Mouse (Mus musculus): ENCODE data around the gene Tlr9. TPM values are rescaled to one million over a fixed set of nuclear protein-coding genes. Genes with fewer than 3 reads are reported as not detected.

Tlr9 gene
- polyA plus RNA-seq, 1 experiment from 2014 or later = not detected

GRCm38 (mm10) chr9:106261491-106261890, 39.1 kb downstream of the Tlr9 start:
- whole genome bisulfite sequencing = 58% methylated on average over 3 of the region's 3 CpGs
- no peaks in the 10 kb centered on the region for H3K36me3 ChIP-seq
- no peak for ATAC-seq (ENCODE audit: borderline replicate concordance, extremely low read depth, low FRiP score, low TSS enrichment)
- no peak overlapping the region for H3K9ac ChIP-seq
- no peaks in the 10 kb centered on the region for H3K9me3 ChIP-seq
- H3K27me3 ChIP-seq = no peaks in the 10 kb centered on the region
- no peak overlapping the region for H3K27ac ChIP-seq
- no peak overlapping the region for H3K4me2 ChIP-seq
- H3K4me3 ChIP-seq = no peak overlapping the region
- H3K4me1 ChIP-seq = 0 out of 2 replicates have a peak, but pooled peaks cover 11% of the 10 kb centered on the region

- ATAC-seq (ENCODE audit: borderline replicate concordance, extremely low read depth, low FRiP score, low TSS enrichment) = no peak
- 0 out of 2 replicates have a peak, but pooled peaks cover 11% of the 10 kb centered on the region for H3K4me1 ChIP-seq
- no peaks in the 10 kb centered on the region for H3K36me3 ChIP-seq
- H3K9ac ChIP-seq = no peak overlapping the region
- H3K4me3 ChIP-seq = no peak overlapping the region
- no peaks in the 10 kb centered on the region for H3K9me3 ChIP-seq
- no peak overlapping the region for H3K4me2 ChIP-seq
- H3K27ac ChIP-seq = no peak overlapping the region
- H3K27me3 ChIP-seq = no peaks in the 10 kb centered on the region
- WGBS = 63% methylated on average over 3 of the region's 3 CpGs
These were observed 39.7 kb downstream of the Tlr9 start for GRCm38 (mm10) chr9:106262075-106262474.

GRCm38 (mm10) chr9:106263381-106263924, 41.1 kb downstream of the Tlr9 start:
- 65% methylated on average over 9 of the region's 9 CpGs for WGBS
- Histone ChIP-seq H3K27me3 (no peaks in the 10 kb centered on the region), H3K27ac (no peak overlapping the region), H3K9me3 (no peaks in the 10 kb centered on the region), H3K9ac (no peak overlapping the region), H3K4me2 (no peak overlapping the region), H3K4me3 (no peak overlapping the region), H3K36me3 (no peaks in the 10 kb centered on the region), H3K4me1 (0 out of 2 replicates have a peak, but pooled peaks cover 8% of the 10 kb centered on the region)
- ATAC-seq (ENCODE audit: borderline replicate concordance, extremely low read depth, low FRiP score, low TSS enrichment) = no peak

- WGBS = 48% methylated on average over 12 of the region's 12 CpGs
- Histone ChIP-seq H3K27me3 (no peaks in the 10 kb centered on the region), H3K4me3 (no peak overlapping the region), H3K4me1 (0 out of 2 replicates have a peak, but pooled peaks cover 18% of the 10 kb centered on the region), H3K9me3 (no peaks in the 10 kb centered on the region), H3K9ac (no peak overlapping the region), H3K36me3 (no peaks in the 10 kb centered on the region), H3K27ac (no peak overlapping the region), H3K4me2 (no peak overlapping the region)
- ATAC-seq (ENCODE audit: borderline replicate concordance, extremely low read depth, low FRiP score, low TSS enrichment) = no peak
These were observed 43.1 kb downstream of the Tlr9 start for GRCm38 (mm10) chr9:106265358-106266075.

GRCm38 (mm10) chr9:106266936-106267657, 44.7 kb downstream of the Tlr9 start:
- Histone ChIP-seq H3K36me3 (no peaks in the 10 kb centered on the region), H3K27ac (no peak overlapping the region), H3K4me1 (0 out of 2 replicates have a peak, but pooled peaks cover 18% of the 10 kb centered on the region), H3K9me3 (no peaks in the 10 kb centered on the region), H3K27me3 (no peaks in the 10 kb centered on the region), H3K9ac (no peak overlapping the region), H3K4me3 (no peak overlapping the region), H3K4me2 (no peak overlapping the region)
- ATAC-seq (ENCODE audit: borderline replicate concordance, extremely low read depth, low FRiP score, low TSS enrichment) = no peak
- 55% methylated on average over 2 of the region's 2 CpGs for WGBS

GRCm38 (mm10) chr9:106268421-106268820, 46.0 kb downstream of the Tlr9 start:
- H3K4me2 ChIP-seq = no peak overlapping the region
- 40% methylated on average over 4 of the region's 4 CpGs for WGBS
- H3K36me3 ChIP-seq = no peaks in the 10 kb centered on the region
- no peak for ATAC-seq (ENCODE audit: borderline replicate concordance, extremely low read depth, low FRiP score, low TSS enrichment)
- no peak overlapping the region for H3K9ac ChIP-seq
- H3K9me3 ChIP-seq = no peaks in the 10 kb centered on the region
- H3K27ac ChIP-seq = no peak overlapping the region
- H3K27me3 ChIP-seq = no peaks in the 10 kb centered on the region
- H3K4me1 ChIP-seq = 0 out of 2 replicates have a peak, but pooled peaks cover 18% of the 10 kb centered on the region
- no peak overlapping the region for H3K4me3 ChIP-seq

GRCm38 (mm10) chr9:106269076-106269788, 46.8 kb downstream of the Tlr9 start:
- no peak overlapping the region for H3K9ac ChIP-seq
- no peak for ATAC-seq (ENCODE audit: borderline replicate concordance, extremely low read depth, low FRiP score, low TSS enrichment)

GRCm38 (mm10) chr9:106269879-106270278, 47.5 kb downstream of the Tlr9 start:
- Histone ChIP-seq H3K4me1 (0 out of 2 replicates have a peak, but pooled peaks cover 18% of the 10 kb centered on the region), H3K4me2 (no peak overlapping the region), H3K9me3 (no peaks in the 10 kb centered on the region), H3K27me3 (no peaks in the 10 kb centered on the region), H3K36me3 (no peaks in the 10 kb centered on the region), H3K4me3 (no peak overlapping the region), H3K9ac (no peak overlapping the region), H3K27ac (no peak overlapping the region)
- 11% methylated on average over 2 of the region's 2 CpGs for WGBS
- no peak for ATAC-seq (ENCODE audit: borderline replicate concordance, extremely low read depth, low FRiP score, low TSS enrichment)

More at GRCm38 (mm10) chr9:106269076-106269788, 46.8 kb downstream of the Tlr9 start:
- Histone ChIP-seq H3K4me3 (no peak overlapping the region), H3K27ac (no peak overlapping the region), H3K27me3 (no peaks in the 10 kb centered on the region), H3K4me2 (no peak overlapping the region), H3K36me3 (no peaks in the 10 kb centered on the region), H3K9me3 (no peaks in the 10 kb centered on the region), H3K4me1 (0 out of 2 replicates have a peak, but pooled peaks cover 18% of the 10 kb centered on the region)
- WGBS = 51% methylated on average over 9 of the region's 9 CpGs

- Histone ChIP-seq H3K27me3 (no peaks in the 10 kb centered on the region), H3K36me3 (no peaks in the 10 kb centered on the region), H3K4me3 (no peak overlapping the region), H3K27ac (no peak overlapping the region), H3K9ac (no peak overlapping the region), H3K9me3 (no peaks in the 10 kb centered on the region), H3K4me1 (0 out of 2 replicates have a peak, but pooled peaks cover 15% of the 10 kb centered on the region), H3K4me2 (no peak overlapping the region)
- 54% methylated on average over 4 of the region's 4 CpGs for WGBS
- ATAC-seq (ENCODE audit: borderline replicate concordance, extremely low read depth, low FRiP score, low TSS enrichment) = no peak
These were observed 48.3 kb downstream of the Tlr9 start for GRCm38 (mm10) chr9:106270656-106271055.

- H3K9ac ChIP-seq = no peak overlapping the region
- no peaks in the 10 kb centered on the region for H3K27me3 ChIP-seq
- no peaks in the 10 kb centered on the region for H3K36me3 ChIP-seq
- no peak overlapping the region for H3K4me3 ChIP-seq
- H3K9me3 ChIP-seq = no peaks in the 10 kb centered on the region
- H3K4me1 ChIP-seq = 0 out of 2 replicates have a peak, but pooled peaks cover 11% of the 10 kb centered on the region
- H3K4me2 ChIP-seq = no peak overlapping the region
- no peak for ATAC-seq (ENCODE audit: borderline replicate concordance, extremely low read depth, low FRiP score, low TSS enrichment)
- H3K27ac ChIP-seq = no peak overlapping the region
- 92% methylated on average over 1 of the region's 1 CpGs for WGBS
These were observed 49.9 kb downstream of the Tlr9 start for GRCm38 (mm10) chr9:106272288-106272687.

- H3K36me3 ChIP-seq = no peaks in the 10 kb centered on the region
- H3K27ac ChIP-seq = no peak overlapping the region
- no peak overlapping the region for H3K4me2 ChIP-seq
- WGBS = 82% methylated on average over 12 of the region's 12 CpGs
- H3K27me3 ChIP-seq = no peaks in the 10 kb centered on the region
- H3K4me3 ChIP-seq = no peak overlapping the region
- ATAC-seq (ENCODE audit: borderline replicate concordance, extremely low read depth, low FRiP score, low TSS enrichment) = no peak
- no peak overlapping the region for H3K9ac ChIP-seq
- 0 out of 2 replicates have a peak, but pooled peaks cover 11% of the 10 kb centered on the region for H3K4me1 ChIP-seq
- H3K9me3 ChIP-seq = no peaks in the 10 kb centered on the region
These were observed 50.9 kb downstream of the Tlr9 start for GRCm38 (mm10) chr9:106273276-106273675.

Measured in lung, embryonic 15.5 days (tissue).